Mouse (Mus musculus) liver, embryonic 14.5 days (tissue): ENCODE measurements at regions not wholly inside any gene's neighbourhood (a gene's known extent, or its start where the extent isn't known, plus 50 kb on each side); places are given as distances from the start of the nearest gene placed in this dataset.

Source experiments
- CTCF ChIP-seq: IDR thresholded peaks from 2 replicates; pipeline ENCODE4 v1.5.1; 2016; ENCODE audit warnings: antibody characterized with exemption, low read depth, control low read depth
- EP300 ChIP-seq: IDR thresholded peaks from 2 replicates; pipeline ENCODE4 v1.6.1; 2016; ENCODE audit warnings: antibody characterized with exemption, low read depth

DNA sequence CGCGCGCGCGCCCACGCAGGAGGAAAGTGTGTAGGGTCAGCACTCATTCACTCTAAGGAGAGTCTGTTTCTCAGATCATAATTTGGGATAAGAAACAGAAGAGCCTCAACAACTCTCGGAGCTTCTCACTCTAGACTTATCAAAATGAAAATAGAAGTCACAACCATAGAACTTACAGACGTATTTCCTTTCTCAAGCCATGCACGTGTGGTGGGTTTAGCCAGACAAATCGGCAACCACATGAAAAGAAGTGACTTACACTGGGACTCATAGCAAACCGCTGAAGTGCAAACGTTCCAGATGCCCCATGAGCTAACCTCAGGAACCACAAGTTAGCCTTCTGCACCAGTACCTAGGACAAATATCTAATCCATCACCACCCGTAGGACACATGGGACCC, 114.1 kb downstream of the Ets2 start:
- TF ChIP-seq CTCF: no peak
- no peak for TF ChIP-seq EP300
